Mouse (Mus musculus) testis, adult 2 months (tissue): ENCODE results near the gene Ltbp1.

Experiments
- CTCF ChIP-seq: fragments of 200-500 bp; IDR thresholded peaks from 2 replicates; pipeline ENCODE4 v1.5.1; 2012; ENCODE audit warnings: low read depth, mild to moderate bottlenecking, inconsistent platforms, low read length, moderate library complexity; ENCODE audit not compliant: control insufficient read depth, insufficient read depth, insufficient replicate concordance
- POLR2A ChIP-seq: fragments of 200-500 bp; IDR thresholded peaks from 2 replicates; pipeline ENCODE4 v1.6.1; 2012; ENCODE audit warnings: low read depth, mild to moderate bottlenecking, inconsistent platforms, low read length, moderate library complexity; ENCODE audit not compliant: control insufficient read depth

DNA sequence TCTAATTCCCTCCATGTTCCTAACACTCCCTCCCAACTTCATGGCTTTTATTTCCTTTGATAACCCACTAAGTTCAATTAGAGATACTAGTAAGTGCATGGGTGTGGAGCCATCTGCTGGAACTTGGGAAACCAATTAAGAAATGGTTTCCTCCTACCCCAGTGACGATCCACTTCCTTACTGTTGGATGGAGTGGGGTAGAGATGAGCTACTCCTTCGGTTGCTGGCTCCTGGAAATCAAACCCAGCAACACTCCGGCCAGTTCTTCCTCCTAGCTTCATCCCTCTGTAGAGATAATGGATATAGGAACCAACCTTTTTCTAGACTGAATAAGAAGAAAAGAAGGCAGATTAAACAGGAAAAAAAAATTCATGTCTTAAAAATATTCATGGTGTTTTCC, 113.5 kb downstream of the Ltbp1 start:
- TF ChIP-seq CTCF (no peak), POLR2A (no peak)
